Mouse (Mus musculus): ENCODE data around the gene A730071L15Rik.

- no peak for TF ChIP-seq CTCF (IDR thresholded peaks at IDR 0.05; ENCODE audit: low read depth, low read length)
- no peak for TF ChIP-seq POLR2A (IDR thresholded peaks at IDR 0.05; ENCODE audit: borderline replicate concordance, low read depth, low read length)
Measured at GRCm38 (mm10) chr11:6233025-6233424, 33.2 kb downstream of the A730071L15Rik start.

All from bone marrow macrophage, adult 2 months (primary cell).